Mouse (Mus musculus) midbrain, embryonic 11.5 days (tissue): ENCODE data around the gene Renbp. TPM values are rescaled to one million over a fixed set of nuclear protein-coding genes. Genes with fewer than 3 reads are reported as not detected.
A peak's percentile ranks its signal among the peaks of the same experiment; 100 is the strongest.

Experiments
- ATAC-seq: fragments of 200-750 bp; cut with Nextera tagmentation; 2 replicates; pipeline ENCODE4 v1.8.0; 2017; ENCODE audit warnings: moderate TSS enrichment, moderate library complexity; ENCODE audit not compliant: low FRiP score
- DNase-seq: peaks from one replicate; pipeline ENCODE4 v3.0.0; 2015; ENCODE audit warnings: low spot score; ENCODE audit errors: missing footprints
- H3K27ac ChIP-seq: fragments of 300-500 bp; sonication (generic); 2 replicates; pipeline ENCODE4 v1.5.1; 2014; ENCODE audit warnings: low read depth, low read length
- H3K27me3 ChIP-seq: fragments of 300-500 bp; sonication (generic); 2 replicates; pipeline ENCODE4 v1.6.1; 2014; ENCODE audit warnings: mild to moderate bottlenecking, low read length, moderate library complexity, mixed read lengths; ENCODE audit not compliant: control insufficient read depth, insufficient read depth
- H3K36me3 ChIP-seq: fragments of 300-500 bp; sonication (generic); 2 replicates; pipeline ENCODE4 v1.6.1; 2014; ENCODE audit warnings: mild to moderate bottlenecking, low read length, moderate library complexity, mixed read lengths; ENCODE audit not compliant: control insufficient read depth, insufficient read depth
- H3K4me1 ChIP-seq: fragments of 300-500 bp; sonication (generic); 2 replicates; pipeline ENCODE4 v1.6.1; 2014; ENCODE audit warnings: low read length; ENCODE audit not compliant: control insufficient read depth, insufficient read depth
- H3K4me2 ChIP-seq: fragments of 300-500 bp; sonication (generic); 2 replicates; pipeline ENCODE4 v1.6.1; 2014; ENCODE audit warnings: mild to moderate bottlenecking, moderate library complexity
- H3K4me3 ChIP-seq: fragments of 300-500 bp; sonication (generic); 2 replicates; pipeline ENCODE4 v1.5.1; 2014; ENCODE audit warnings: low read depth, low read length
- H3K9ac ChIP-seq: fragments of 300-500 bp; sonication (generic); 2 replicates; pipeline ENCODE4 v1.6.1; 2014; ENCODE audit warnings: low read length
- H3K9me3 ChIP-seq: fragments of 300-500 bp; sonication (generic); 2 replicates; pipeline ENCODE4 v1.6.1; 2016; ENCODE audit warnings: low read length; ENCODE audit not compliant: control insufficient read depth
- WGBS: fragments of 180-500 bp; shearing (Covaris S2); extraction: QIAGEN DNeasy Blood & Tissue Kit; methylation state at CpG from one replicate; pipeline ENCODE4 v1.1.7; 2014; 5-methylcytosine and 5-hydroxymethylcytosine counted together
- polyA plus RNA-seq: library from polyadenylated mRNA; unstranded; fragments of >200 nt; fragmentation: Nextera tagmentation; extraction: Ambion mirVana; gene quantifications from 2 replicates; pipeline ENCODE4 v1.2.1, GENCODE M21; 2014

The Renbp gene
- 14.4 and 17.6 TPM in 2 replicates for polyA plus RNA-seq

- Histone ChIP-seq H3K27me3 (no peaks in the 10 kb centered on the region), H3K36me3 (no peaks in the 10 kb centered on the region), H3K27ac (no peak within 1 kb of the TSS), H3K4me2 (no peak within 1 kb of the TSS), H3K4me1 (no peaks in the 10 kb centered on the region), H3K9me3 (no peaks in the 10 kb centered on the region), H3K9ac (no peak within 1 kb of the TSS), H3K4me3 (no peak within 1 kb of the TSS)
- DNase-seq (no peak), ATAC-seq (peak; percentile 48; the same call in 1 of the 2 replicates)
- WGBS: 41% methylated on average over 17 of the region's 17 CpGs
Observed at GRCm38 (mm10) chrX:73930402-73931062, at the start of gene Renbp. Gene Renbp, minus strand, starts transcription at chrX:73930850.

DNA sequence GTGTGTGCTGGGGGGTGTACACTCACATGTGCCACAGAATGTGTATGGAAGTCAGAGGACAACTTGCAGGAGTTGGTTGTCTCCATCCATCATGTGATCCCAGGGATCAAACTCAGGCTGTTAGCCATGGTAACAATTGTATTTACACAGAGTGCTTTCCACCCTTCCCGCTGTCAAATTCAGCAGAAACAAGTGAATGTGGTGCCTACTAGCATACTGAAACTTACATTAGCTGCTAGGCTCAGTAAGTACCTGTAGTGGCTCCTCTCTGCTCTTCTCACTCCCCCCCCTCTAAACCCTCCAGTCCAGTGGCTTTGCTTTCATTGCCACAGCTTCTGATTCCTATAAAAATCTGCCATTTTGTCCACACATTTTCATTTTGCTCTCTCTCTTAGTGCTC is 47.1 kb upstream of the Renbp start:
- Histone ChIP-seq H3K9ac (no peak overlapping the region), H3K9me3 (no peaks in the 10 kb centered on the region), H3K4me1 (no peaks in the 10 kb centered on the region), H3K4me3 (no peak overlapping the region), H3K27ac (no peak overlapping the region), H3K27me3 (no peaks in the 10 kb centered on the region), H3K4me2 (no peak overlapping the region), H3K36me3 (no peaks in the 10 kb centered on the region)
- 83% methylated on average over 1 of the region's 1 CpGs for WGBS
- DNase-seq (no peak), ATAC-seq (no peak)

DNA sequence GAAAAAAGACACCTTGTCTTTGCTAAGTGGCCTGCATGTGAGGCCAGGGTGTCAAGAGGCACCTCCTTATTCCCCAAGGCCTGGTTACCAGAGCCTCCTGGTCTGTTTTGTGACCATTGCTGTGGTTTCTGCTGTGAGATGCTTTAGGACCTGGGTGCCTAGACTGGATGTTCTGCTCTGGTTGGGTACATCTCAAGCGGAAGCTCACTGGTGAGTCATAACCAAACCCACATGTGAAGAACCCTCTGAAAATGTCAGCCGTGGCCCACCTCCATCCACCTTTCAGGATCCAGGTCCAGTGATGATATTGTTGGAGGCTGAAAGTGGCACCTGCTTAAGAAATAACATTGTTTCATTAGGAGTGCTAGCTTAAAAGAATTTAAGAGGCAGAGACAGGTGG is 45.6 kb upstream of the Renbp start:
- H3K4me2 ChIP-seq: no peak overlapping the region
- no peak overlapping the region for H3K4me3 ChIP-seq
- H3K4me1 ChIP-seq: no peaks in the 10 kb centered on the region
- DNase-seq (no peak), ATAC-seq (no peak)
- H3K27ac ChIP-seq: no peak overlapping the region
- H3K9me3 ChIP-seq: no peaks in the 10 kb centered on the region
- no peaks in the 10 kb centered on the region for H3K27me3 ChIP-seq
- H3K36me3 ChIP-seq: no peaks in the 10 kb centered on the region
- no peak overlapping the region for H3K9ac ChIP-seq
- 90% methylated on average over 2 of the region's 2 CpGs for WGBS

GRCm38 (mm10) chrX:73972774-73973173 is 42.1 kb upstream of the Renbp start:
- ATAC-seq (no peak), DNase-seq (no peak)
- Histone ChIP-seq H3K4me1 (0 out of 2 replicates have a peak, but pooled peaks cover 2% of the 10 kb centered on the region), H3K36me3 (no peaks in the 10 kb centered on the region), H3K4me3 (no peak overlapping the region), H3K9me3 (no peaks in the 10 kb centered on the region), H3K9ac (no peak overlapping the region), H3K27me3 (no peaks in the 10 kb centered on the region), H3K27ac (no peak overlapping the region), H3K4me2 (no peak overlapping the region)
- 83% methylated on average over 4 of the region's 4 CpGs for WGBS

- Histone ChIP-seq H3K9ac (no peak overlapping the region), H3K4me1 (0 out of 2 replicates have a peak, but pooled peaks cover 2% of the 10 kb centered on the region), H3K4me2 (no peak overlapping the region), H3K36me3 (no peaks in the 10 kb centered on the region), H3K27me3 (no peaks in the 10 kb centered on the region), H3K9me3 (no peaks in the 10 kb centered on the region), H3K27ac (no peak overlapping the region), H3K4me3 (no peak overlapping the region)
- DNase-seq (no peak), ATAC-seq (no peak)
Observed at GRCm38 (mm10) chrX:73970781-73971180, 40.1 kb upstream of the Renbp start.

- no peak for DNase-seq
- Histone ChIP-seq H3K9ac (no peak overlapping the region), H3K27ac (no peak overlapping the region), H3K27me3 (no peaks in the 10 kb centered on the region), H3K4me1 (0 out of 2 replicates have a peak, but pooled peaks cover 2% of the 10 kb centered on the region), H3K4me3 (no peak overlapping the region), H3K36me3 (no peaks in the 10 kb centered on the region), H3K4me2 (no peak overlapping the region), H3K9me3 (no peaks in the 10 kb centered on the region)
- no peak for ATAC-seq
- 88% methylated on average over 2 of the region's 2 CpGs for WGBS
Observed at GRCm38 (mm10) chrX:73969729-73970128, 39.1 kb upstream of the Renbp start.

DNA sequence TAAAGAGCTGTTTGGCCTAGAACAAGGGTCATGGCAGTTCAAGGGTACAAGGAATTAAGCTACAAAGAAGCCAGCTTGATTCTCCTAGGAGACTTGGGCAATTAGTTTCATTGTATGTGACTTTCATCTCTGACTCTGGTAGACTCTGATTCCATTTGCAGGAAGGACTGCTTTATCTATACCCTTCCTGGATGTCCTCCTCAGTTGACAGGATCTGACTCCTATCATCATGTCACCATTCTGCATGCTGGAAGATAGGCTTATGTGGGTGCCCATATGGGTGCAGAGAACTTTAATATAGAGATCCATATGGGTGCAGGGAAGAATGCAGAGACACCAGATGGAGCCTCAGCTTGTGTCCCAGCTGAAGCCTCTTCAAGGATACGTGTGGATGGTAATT is 38.5 kb upstream of the Renbp start:
- no peaks in the 10 kb centered on the region for H3K27me3 ChIP-seq
- WGBS: 100% methylated on average over 1 of the region's 1 CpGs
- no peak for ATAC-seq
- no peak overlapping the region for H3K9ac ChIP-seq
- no peak overlapping the region for H3K27ac ChIP-seq
- DNase-seq: no peak
- no peaks in the 10 kb centered on the region for H3K36me3 ChIP-seq
- H3K9me3 ChIP-seq: no peaks in the 10 kb centered on the region
- H3K4me2 ChIP-seq: no peak overlapping the region
- no peak overlapping the region for H3K4me3 ChIP-seq
- peaks cover 7% of the 10 kb centered on the region for H3K4me1 ChIP-seq

DNA sequence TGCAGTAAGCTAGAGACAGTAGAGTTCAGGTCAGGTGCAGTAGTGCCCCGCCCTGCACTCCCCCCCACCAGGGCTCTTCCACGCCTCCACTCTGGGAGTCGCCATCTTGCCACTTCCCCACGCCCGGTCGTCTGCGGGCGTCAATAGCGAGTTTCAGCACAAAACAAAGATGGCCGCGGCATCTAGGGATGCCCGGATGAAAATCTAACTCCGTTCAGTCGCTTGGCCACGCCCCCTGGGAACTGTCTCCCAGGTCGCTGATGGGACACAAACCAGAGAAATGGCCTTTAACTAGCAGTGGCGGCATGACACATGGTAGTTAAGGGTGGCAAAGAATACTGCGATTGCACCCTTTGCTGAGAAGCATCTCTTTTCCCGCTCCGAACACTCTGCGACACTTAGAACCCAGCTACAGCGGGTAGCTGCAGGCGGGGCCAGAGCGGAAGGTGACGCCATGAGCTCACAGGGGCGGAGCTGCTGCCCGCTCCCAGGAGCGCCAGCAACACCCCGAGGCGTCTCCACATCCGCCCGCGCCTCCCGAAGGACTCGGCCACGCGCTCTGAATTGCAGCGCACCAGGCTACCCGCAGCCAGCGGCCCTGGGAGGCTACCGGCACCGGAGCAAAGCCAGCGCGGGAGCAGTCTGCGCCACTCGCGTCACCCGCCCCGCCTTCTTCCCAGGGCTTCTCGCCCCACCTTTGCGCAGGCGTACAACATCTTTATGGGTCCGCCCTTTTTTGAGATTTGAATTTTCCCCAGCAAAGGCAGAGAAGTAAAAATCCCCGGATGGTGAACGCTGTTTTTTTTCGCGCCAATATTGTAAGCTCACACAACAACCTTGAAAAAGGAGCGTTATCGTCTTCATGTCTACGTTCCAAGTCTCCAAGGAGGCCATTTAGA is 36.8 kb upstream of the Renbp start:
- Histone ChIP-seq H3K4me2 (peak overlapping the region; percentile 45), H3K36me3 (no peaks in the 10 kb centered on the region), H3K9ac (peak overlapping the region; percentile 75), H3K4me1 (peaks cover 15% of the 10 kb centered on the region), H3K9me3 (no peaks in the 10 kb centered on the region), H3K27me3 (no peaks in the 10 kb centered on the region), H3K27ac (peak overlapping the region; percentile 97), H3K4me3 (peak overlapping the region; percentile 67)
- ATAC-seq (peak; percentile 88), DNase-seq (peak; percentile 98)
- 16% methylated on average over 60 of the region's 60 CpGs for WGBS
